ENCODE assay signal across 1 mouse cellular context in the genomic region with DNA sequence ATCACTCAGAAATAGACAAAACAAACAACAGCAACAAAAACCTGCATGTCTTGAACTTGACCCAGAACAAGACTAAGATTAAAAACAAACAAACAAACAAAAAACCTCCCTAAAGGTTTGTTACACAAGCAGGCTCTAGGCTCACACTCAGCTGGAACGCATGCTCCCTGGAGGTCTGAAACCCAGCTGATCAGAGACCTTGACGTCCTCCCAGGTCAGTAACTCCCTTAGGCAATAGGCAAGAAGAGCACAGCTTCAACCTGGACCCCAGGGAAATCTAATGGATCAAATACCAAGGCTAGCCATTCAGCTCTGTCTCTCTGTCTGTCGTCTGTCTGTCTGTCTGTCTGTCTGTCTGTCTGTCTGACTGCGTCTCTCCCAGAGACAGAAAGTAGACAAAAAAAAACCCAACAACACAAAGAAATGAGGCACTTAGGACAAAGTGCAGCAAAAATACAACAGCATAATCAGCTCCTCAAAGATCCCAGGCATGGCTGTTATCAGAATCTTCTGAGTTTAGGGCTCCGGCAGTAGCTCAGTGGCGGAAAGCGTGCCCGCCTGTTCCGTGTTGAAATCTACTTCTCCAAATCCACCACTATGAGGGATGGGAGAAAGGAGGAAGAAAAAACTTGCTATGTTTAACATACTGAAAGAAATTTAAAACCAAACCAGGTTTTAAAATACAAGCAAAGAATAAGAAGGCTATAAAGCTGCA.
A peak's percentile ranks its signal among the peaks of the same experiment; 100 is the strongest.
TF ChIP-seq lines count a peak whose summit lies in the region.

No protein-coding gene starts in this region.

TF ChIP-seq in MEL, 35 proteins besides CTCF, POLR2A, EP300 and RAD21:
- peak; percentile 52; the same call in 1 of the 2 replicates for TF ChIP-seq TBP (IDR thresholded peaks at IDR 0.05; ENCODE audit: low read depth, low read length)
- TF ChIP-seq SIN3A (IDR thresholded peaks at IDR 0.05; ENCODE audit: low read length): 0 out of 2 replicates have a peak, but pooled peaks have one; percentile 34
- no peak for TF ChIP-seq SMC3 (IDR thresholded peaks at IDR 0.05; ENCODE audit: low read depth, low read length)
- TF ChIP-seq ZNF384 (IDR thresholded peaks at IDR 0.05; ENCODE audit: low read depth, low read length): no peak
- TF ChIP-seq UBTF (IDR thresholded peaks at IDR 0.05; ENCODE audit: borderline replicate concordance, insufficient read depth, low read depth, low read length): no peak
- TF ChIP-seq ZKSCAN1 (IDR thresholded peaks at IDR 0.05; ENCODE audit: low read depth, low read length): no peak
- peak; percentile 78 for TF ChIP-seq MYC (IDR thresholded peaks at IDR 0.05; ENCODE audit: low read depth, low read length)
- no peak for TF ChIP-seq MAZ (IDR thresholded peaks at IDR 0.05; ENCODE audit: low read depth, low read length)
- no peak for TF ChIP-seq HCFC1 (IDR thresholded peaks at IDR 0.05; ENCODE audit: low read depth, low read length)
- TF ChIP-seq TCF12 (IDR thresholded peaks at IDR 0.05; ENCODE audit: low read depth, low read length): peak; percentile 46
- TF ChIP-seq CHD1 (IDR thresholded peaks at IDR 0.05; ENCODE audit: low read depth, low read length): no peak
- TF ChIP-seq ETS1 (IDR thresholded peaks at IDR 0.05; ENCODE audit: low read depth, low read length): peak; percentile 26
- TF ChIP-seq MAFK (IDR thresholded peaks at IDR 0.05; ENCODE audit: borderline replicate concordance, low read depth, low read length): no peak
- TF ChIP-seq NRF1 (IDR thresholded peaks at IDR 0.05; ENCODE audit: insufficient read depth, low read depth, low read length, poor library complexity, severe bottlenecking): 0 out of 2 replicates have a peak, but pooled peaks have one; percentile 40
- TF ChIP-seq MYB (IDR thresholded peaks at IDR 0.05; ENCODE audit: low read depth, low read length): no peak
- no peak for TF ChIP-seq E2F4 (IDR thresholded peaks at IDR 0.05; ENCODE audit: borderline replicate concordance, low read depth, low read length)
- TF ChIP-seq CHD2 (IDR thresholded peaks at IDR 0.05; ENCODE audit: low read length): no peak
- no peak for TF ChIP-seq USF2 (IDR thresholded peaks at IDR 0.05; ENCODE audit: borderline replicate concordance in 1 of 2, insufficient read depth in 1 of 2, low read depth in 1 of 2, low read length in 2 of 2)
- no peak for TF ChIP-seq NELFE (IDR thresholded peaks at IDR 0.05; ENCODE audit: low read depth, low read length)
- no peak for TF ChIP-seq ZC3H11A (IDR thresholded peaks at IDR 0.05; ENCODE audit: low read depth, low read length)
- TF ChIP-seq TAL1 (IDR thresholded peaks at IDR 0.05; ENCODE audit: low read length): peak; percentile 65
- TF ChIP-seq RCOR1 (IDR thresholded peaks at IDR 0.05; ENCODE audit: low read depth, low read length): peak; percentile 41; the same call in 1 of the 2 replicates
- peak; percentile 42; the same call in 1 of the 2 replicates for TF ChIP-seq ELF1 (IDR thresholded peaks at IDR 0.05; ENCODE audit: low read depth, low read length)
- no peak for TF ChIP-seq KAT2A (conservative IDR thresholded peaks at IDR 0.05; ENCODE audit: low read depth, low read length)
- TF ChIP-seq GABPA (IDR thresholded peaks at IDR 0.05; ENCODE audit: low read depth, low read length): no peak
- no peak; the same call in 1 of the 2 replicates for TF ChIP-seq MAX (IDR thresholded peaks at IDR 0.05; ENCODE audit: low read length)
- peak; percentile 74 for TF ChIP-seq MXI1 (IDR thresholded peaks at IDR 0.05; ENCODE audit: low read depth, low read length)
- TF ChIP-seq MEF2A (IDR thresholded peaks at IDR 0.05; ENCODE audit: extremely low read depth, insufficient replicate concordance, low read depth, low read length, poor library complexity, severe bottlenecking): no peak
- no peak for TF ChIP-seq POLR2AphosphoS2 (IDR thresholded peaks at IDR 0.05; ENCODE audit: low read length)
- peak; percentile 79 for TF ChIP-seq GATA1 (IDR thresholded peaks at IDR 0.05; ENCODE audit: low read depth, low read length)
- TF ChIP-seq USF1 (IDR thresholded peaks at IDR 0.05; ENCODE audit: low read depth, low read length): no peak
- TF ChIP-seq ZMIZ1 (IDR thresholded peaks at IDR 0.05; ENCODE audit: low read depth, low read length): no peak
- TF ChIP-seq POLR2AphosphoS5 (IDR thresholded peaks at IDR 0.05; ENCODE audit: borderline replicate concordance, low read depth, low read length): no peak
- no peak for TF ChIP-seq JUND (IDR thresholded peaks at IDR 0.05; ENCODE audit: low read depth, low read length)
- no peak; the same call in 1 of the 2 replicates for TF ChIP-seq BHLHE40 (IDR thresholded peaks at IDR 0.05; ENCODE audit: borderline replicate concordance, low read depth, low read length)
TF ChIP-seq in MEL: peak in this region for 11.
